Mouse (Mus musculus): ENCODE measurements at regions not wholly inside any gene's neighbourhood (a gene's known extent, or its start where the extent isn't known, plus 50 kb on each side); places are given as distances from the start of the nearest gene placed in this dataset.

DNA sequence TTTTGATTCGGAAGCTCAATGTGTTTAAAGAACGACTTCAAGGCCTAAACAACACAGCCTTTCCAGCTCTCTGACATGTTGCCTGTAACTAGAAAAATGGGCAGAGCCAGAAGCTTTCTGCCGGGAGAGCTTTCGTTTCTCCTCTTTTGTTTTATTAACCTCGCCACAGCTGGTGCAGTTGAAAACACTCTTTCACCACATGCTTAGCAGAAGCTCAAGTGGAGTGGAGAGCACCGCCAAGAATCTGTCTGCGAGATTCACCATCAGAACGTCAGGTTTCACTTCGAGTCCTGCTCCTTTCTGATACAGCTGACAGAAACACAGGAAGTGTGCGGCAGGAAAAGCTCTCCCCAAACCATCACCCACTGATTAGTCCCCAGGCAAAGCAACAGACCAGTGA lies 100.1 kb downstream of the Rps12 start:
- no peak for TF ChIP-seq POLR2A (IDR thresholded peaks at IDR 0.05; ENCODE audit: borderline replicate concordance, extremely low read depth, insufficient read depth, insufficient read length, poor library complexity, severe bottlenecking)
- TF ChIP-seq CTCF (IDR thresholded peaks at IDR 0.05; ENCODE audit: borderline replicate concordance, extremely low read depth, insufficient read depth, insufficient read length) = no peak

Data from brain, embryonic 14.5 days (tissue).